In the genomic region with DNA sequence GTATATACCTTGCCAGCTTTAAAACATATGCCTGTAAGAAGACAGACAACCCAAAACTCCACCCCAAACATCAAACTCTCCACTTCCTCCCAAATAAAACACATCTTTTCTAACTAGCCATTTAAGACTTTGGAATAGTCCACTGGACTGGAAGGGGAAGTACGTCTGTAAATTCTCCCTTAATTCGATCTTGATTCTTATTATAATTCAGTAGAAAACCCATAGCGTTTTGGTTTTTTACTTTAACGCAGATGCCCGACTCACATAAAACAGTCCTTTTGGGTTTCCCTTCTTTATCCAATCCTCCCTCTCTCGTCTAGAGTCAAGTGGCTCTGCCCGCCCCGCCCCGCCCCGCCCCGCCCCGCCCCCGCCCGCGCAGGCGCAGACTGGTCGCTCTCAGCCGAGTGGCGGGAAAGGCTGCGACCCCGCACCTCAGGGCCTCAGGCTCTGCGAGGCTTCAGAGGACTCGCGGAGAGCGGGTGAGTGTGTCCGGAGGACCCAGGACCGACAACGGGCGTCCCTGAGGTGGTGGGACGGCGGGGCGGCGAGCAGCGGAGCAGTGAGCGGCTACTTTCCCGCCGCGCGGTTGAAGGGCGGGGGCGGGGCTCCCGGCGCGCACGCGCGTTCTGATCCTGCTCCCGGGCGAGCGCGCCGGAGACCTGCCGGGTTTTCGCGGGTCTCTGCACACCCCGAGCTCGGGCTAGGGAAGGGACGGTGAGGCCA, we compare ENCODE assay signal across 8 mouse cellular contexts. TPM values are rescaled to one million over a fixed set of nuclear protein-coding genes. Genes with fewer than 3 reads are reported as not detected.
DNase-seq lines count a peak whose midpoint lies in the region; ATAC-seq and TF ChIP-seq lines count a peak whose summit lies in the region.

A gene (plus strand): TSS at position 369 of the 723 bp plus-strand sequence.

- peak; percentile 78; the same call in 1 of the 2 replicates for TF ChIP-seq POLR2A in thymus, adult 2 months (IDR thresholded peaks at IDR 0.05; ENCODE audit: control insufficient read depth, extremely low read depth, insufficient read depth, low read length, poor library complexity)

- 0 out of 2 replicates have a peak, but pooled peaks have one; percentile 27 for TF ChIP-seq CTCF in thymus, adult 2 months (IDR thresholded peaks at IDR 0.05; ENCODE audit: borderline replicate concordance, control insufficient read depth, extremely low read depth, insufficient read depth, low read length, poor library complexity)

- H3K36me3 ChIP-seq in hindbrain, embryonic 10.5 days: peaks cover 18% of the 10 kb centered on the region
- H3K36me3 ChIP-seq in lung, embryonic 16.5 days (ENCODE audit: control insufficient read depth, insufficient read depth, low read length): no peaks in the 10 kb centered on the region
- H3K36me3 ChIP-seq in thymus, adult 2 months (ENCODE audit: control insufficient read depth, insufficient read depth, low read length): no peaks in the 10 kb centered on the region

- DNase-seq in MEL-GATA-1-ER (ENCODE audit: extremely low read depth, low read depth): peak; percentile 92
- DNase-seq in cerebellum, adult 8-10 months: peak; percentile 93
- DNase-seq in forelimb bud, embryonic 11.5 days (ENCODE audit: low read depth, low spot score): peak; percentile 78
- peak; percentile 89 for DNase-seq in hindbrain, embryonic 10.5 days (ENCODE audit: low spot score)
- DNase-seq in layer of hippocampus, adult 9-10 months (ENCODE audit: low spot score): peak; percentile 67
- peak; percentile 66 for DNase-seq in ovary, adult 18-20 months (ENCODE audit: low spot score)
- DNase-seq in thymus, adult 2 months: peak; percentile 89

- H3K9ac ChIP-seq in lung, embryonic 16.5 days (ENCODE audit: low read length): peak within 1 kb of the TSS; percentile 90

- under 1% methylated on average over 58 of the region's 58 CpGs for WGBS in hindbrain, embryonic 10.5 days
- under 1% methylated on average over 53 of the region's 58 CpGs for WGBS in lung, embryonic 16.5 days
- 0% methylated on average over 58 of the region's 58 CpGs for WGBS in thymus, adult 2 months

- H3K4me3 ChIP-seq in hindbrain, embryonic 10.5 days: peak within 1 kb of the TSS; percentile 85
- peak within 1 kb of the TSS; percentile 83 for H3K4me3 ChIP-seq in lung, embryonic 16.5 days (ENCODE audit: low read length)
- peak within 1 kb of the TSS; percentile 82 for H3K4me3 ChIP-seq in thymus, adult 2 months (ENCODE audit: control insufficient read depth, insufficient read depth, low read length)

- H3K4me2 ChIP-seq in lung, embryonic 16.5 days (ENCODE audit: low read depth, low read length): peak within 1 kb of the TSS; percentile 67

- peak; percentile 93 for ATAC-seq in lung, embryonic 16.5 days (ENCODE audit: low read depth)

- H3K27ac ChIP-seq in hindbrain, embryonic 10.5 days: peak within 1 kb of the TSS; percentile 99
- H3K27ac ChIP-seq in lung, embryonic 16.5 days (ENCODE audit: low read length): peak within 1 kb of the TSS; percentile 97
- peak within 1 kb of the TSS; percentile 93 for H3K27ac ChIP-seq in thymus, adult 2 months (ENCODE audit: control insufficient read depth, insufficient read depth, low read length)

- no peaks in the 10 kb centered on the region for H3K9me3 ChIP-seq in hindbrain, embryonic 10.5 days
- H3K9me3 ChIP-seq in lung, embryonic 16.5 days (ENCODE audit: control insufficient read depth, low read length): no peaks in the 10 kb centered on the region

- peaks cover 19% of the 10 kb centered on the region for H3K4me1 ChIP-seq in hindbrain, embryonic 10.5 days (replicated peaks)
- peaks cover 7% of the 10 kb centered on the region for H3K4me1 ChIP-seq in lung, embryonic 16.5 days (replicated peaks; ENCODE audit: control insufficient read depth, insufficient read depth, low read length)
- H3K4me1 ChIP-seq in thymus, adult 2 months (replicated peaks; ENCODE audit: control insufficient read depth, insufficient read depth, low read length): peaks cover 24% of the 10 kb centered on the region

- no peaks in the 10 kb centered on the region for H3K27me3 ChIP-seq in hindbrain, embryonic 10.5 days (ENCODE audit: insufficient read depth, poor library complexity, severe bottlenecking)
- no peaks in the 10 kb centered on the region for H3K27me3 ChIP-seq in lung, embryonic 16.5 days (ENCODE audit: control insufficient read depth, insufficient read depth, low read depth, low read length)
- H3K27me3 ChIP-seq in thymus, adult 2 months (ENCODE audit: control insufficient read depth, insufficient read depth, low read length): no peaks in the 10 kb centered on the region

RNA-seq across cellular contexts. Expression of the gene that starts here (rescaled TPM):
- 65.9 and 89.7 TPM in 2 replicates for polyA plus RNA-seq in hindbrain, embryonic 10.5 days (2016; fragmentation: Nextera tagmentation; extraction: Ambion mirVana)
- 52.1 and 58.4 TPM in 2 replicates for polyA plus RNA-seq in lung, embryonic 16.5 days (2015; fragmentation: Nextera tagmentation; extraction: Ambion mirVana)
- 21.3 and 29.3 TPM in 2 replicates for polyA plus RNA-seq in thymus, adult 2 months (2012; rRNA removed)

Comparison
In these comparisons a context has a peak if more than half of its experiments do, and no peak if none do; other contexts are left out.
1. Peak in every context shown above with its lines: DNase-seq, ATAC-seq, H3K4me3 ChIP-seq and H3K27ac ChIP-seq.